Mouse (Mus musculus) bone marrow, adult 2 months (tissue): Measurements from ENCODE around the gene Cfl2.

Experiments
- CTCF ChIP-seq: fragments of 200-500 bp; IDR thresholded peaks from 2 replicates; pipeline ENCODE4 v1.5.1; 2011; ENCODE audit warnings: low read length, control low read depth; ENCODE audit not compliant: control insufficient read depth, insufficient read depth
- POLR2A ChIP-seq: fragments of 200-500 bp; IDR thresholded peaks from 2 replicates; pipeline ENCODE4 v1.6.1; 2011; ENCODE audit warnings: low read depth, mild to moderate bottlenecking, control low read depth, low read length, borderline replicate concordance; ENCODE audit not compliant: control insufficient read depth

DNA sequence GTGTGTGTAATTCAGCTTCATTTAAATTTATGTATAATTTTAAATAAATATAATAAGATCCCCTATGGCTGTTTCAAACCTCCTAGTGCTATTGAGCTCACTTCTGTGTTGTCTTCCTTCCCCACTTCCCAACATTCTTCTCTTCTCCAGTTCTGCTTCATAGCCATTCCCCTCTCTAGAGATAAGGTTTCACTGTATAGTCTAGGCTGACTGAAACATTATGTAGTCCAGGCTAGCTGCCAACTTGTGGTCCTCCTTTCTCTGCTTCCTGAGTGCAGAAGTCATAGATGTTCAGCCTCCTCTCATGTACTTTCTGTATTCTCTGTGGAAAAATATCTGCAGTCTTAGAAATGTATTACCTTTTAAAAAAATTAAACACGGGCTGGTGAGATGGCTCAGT lies 15.2 kb upstream of the Cfl2 start:
- TF ChIP-seq CTCF (no peak), POLR2A (no peak)
